Mouse (Mus musculus): Measurements from ENCODE around the gene Olfr1368. TPM values are rescaled to one million over a fixed set of nuclear protein-coding genes. Genes with fewer than 3 reads are reported as not detected.

Olfr1368 gene
- polyA plus RNA-seq, 1 experiment from 2014 or later, result not detected

DNA sequence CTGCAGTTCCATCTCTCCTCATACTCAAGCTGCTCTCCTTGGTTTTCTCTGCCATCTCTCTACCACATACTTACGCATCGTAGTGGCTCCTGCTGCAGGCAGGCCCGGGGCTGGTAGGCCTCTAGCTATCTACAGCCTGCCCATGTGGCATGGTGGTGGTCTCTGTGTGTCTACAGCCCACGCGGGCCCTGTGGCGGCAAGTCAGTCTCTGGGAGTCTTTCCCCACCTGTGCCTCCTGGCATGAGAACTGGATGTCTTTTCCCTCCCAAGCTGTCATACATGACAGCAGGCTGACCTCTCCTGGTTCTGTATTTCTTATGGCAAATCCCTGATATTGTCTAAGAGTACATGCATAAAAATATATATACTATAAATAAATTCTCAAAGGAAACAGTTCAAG is 35.2 kb downstream of the Olfr1368 start:
- Histone ChIP-seq H3K4me2 (no peak overlapping the region), H3K36me3 (no peaks in the 10 kb centered on the region), H3K27me3 (no peaks in the 10 kb centered on the region), H3K9me3 (replicated peaks) (no peaks in the 10 kb centered on the region), H3K9ac (no peak overlapping the region), H3K4me3 (replicated peaks) (no peak overlapping the region), H3K4me1 (no peaks in the 10 kb centered on the region), H3K27ac (no peak overlapping the region)
- WGBS, result 96% methylated on average over 6 of the region's 6 CpGs
- ATAC-seq (replicated peaks; ENCODE audit: low FRiP score), result no peak

DNA sequence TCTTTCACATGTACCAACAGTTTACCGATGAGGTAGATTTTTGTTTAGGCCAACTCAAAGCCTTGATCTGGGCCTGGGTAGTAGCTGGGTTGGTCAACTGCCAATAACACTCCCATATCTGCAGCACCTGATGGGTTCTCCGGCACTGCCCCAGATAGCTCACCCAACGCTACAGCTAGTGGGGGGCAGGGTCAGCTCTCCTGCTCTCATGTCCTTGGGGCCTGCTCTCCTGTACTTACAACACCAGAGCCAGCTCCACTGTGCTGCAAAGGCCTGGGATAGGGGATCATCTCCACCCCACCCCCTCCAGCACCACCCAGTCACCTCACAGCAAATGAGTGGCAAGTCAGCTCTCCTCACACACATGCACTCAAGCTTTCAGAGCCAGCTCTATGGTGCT is 35.9 kb downstream of the Olfr1368 start:
- Histone ChIP-seq H3K4me2 (no peak overlapping the region), H3K27me3 (no peaks in the 10 kb centered on the region), H3K4me1 (no peaks in the 10 kb centered on the region), H3K36me3 (no peaks in the 10 kb centered on the region), H3K9me3 (replicated peaks) (no peaks in the 10 kb centered on the region), H3K27ac (no peak overlapping the region), H3K9ac (no peak overlapping the region), H3K4me3 (replicated peaks) (no peak overlapping the region)
- 97% methylated on average over 3 of the region's 3 CpGs for WGBS
- no peak for ATAC-seq (replicated peaks; ENCODE audit: low FRiP score)

Other genes starting within 250 kb of the Olfr1368 start
- gene Olfr1370, start 70.9 kb downstream of the Olfr1368 start, polyA plus RNA-seq (2015; fragmentation: Nextera tagmentation; extraction: Ambion mirVana), result not detected in 2 replicates
- 0.05 TPM in 1 of 2 replicates, not detected in the other for gene Olfr1369-ps1, start 34.4 kb downstream of the Olfr1368 start, polyA plus RNA-seq (2015; fragmentation: Nextera tagmentation; extraction: Ambion mirVana)
- gene Olfr263, start 16.2 kb downstream of the Olfr1368 start, polyA plus RNA-seq (2015; fragmentation: Nextera tagmentation; extraction: Ambion mirVana), result not detected in 2 replicates
- gene Trim27, start 33.6 kb upstream of the Olfr1368 start, polyA plus RNA-seq (2015; fragmentation: Nextera tagmentation; extraction: Ambion mirVana), result 136 and 139 TPM in 2 replicates
- not detected in 2 replicates for gene Gpx5, start 146.9 kb upstream of the Olfr1368 start, polyA plus RNA-seq (2015; fragmentation: Nextera tagmentation; extraction: Ambion mirVana)
- gene Gpx6, start 166.3 kb upstream of the Olfr1368 start, polyA plus RNA-seq (2015; fragmentation: Nextera tagmentation; extraction: Ambion mirVana), result 5.2 and 6.1 TPM in 2 replicates
- not detected in 2 replicates for gene Olfr1367, start 201.0 kb upstream of the Olfr1368 start, polyA plus RNA-seq (2015; fragmentation: Nextera tagmentation; extraction: Ambion mirVana)
- gene Zscan12, start 217.0 kb upstream of the Olfr1368 start, polyA plus RNA-seq (2015; fragmentation: Nextera tagmentation; extraction: Ambion mirVana), result 12.4 and 12.7 TPM in 2 replicates